Mouse (Mus musculus): ENCODE data around the gene Gper1. TPM values are rescaled to one million over a fixed set of nuclear protein-coding genes. Genes with fewer than 3 reads are reported as not detected.

Gper1 gene
- polyA plus RNA-seq, 1 experiment, result 6.8 TPM

DNA sequence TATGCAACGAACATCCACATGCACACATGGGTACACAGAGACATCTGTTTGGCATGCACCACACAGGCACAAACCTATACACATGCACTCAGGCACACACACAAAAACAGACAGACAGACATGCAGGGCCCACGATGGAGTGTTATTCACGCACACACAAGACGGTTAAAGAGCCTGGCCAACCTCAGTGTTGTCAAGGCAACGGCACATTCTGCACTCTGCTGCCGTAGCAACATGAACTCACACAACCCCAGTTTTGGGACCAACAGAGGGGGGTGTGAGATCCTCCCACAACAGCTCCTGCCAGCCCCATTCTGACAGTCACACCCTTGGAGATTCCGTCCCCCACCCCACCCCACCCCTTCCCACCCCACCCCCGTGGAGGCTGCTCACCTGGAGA, 12.0 kb downstream of the Gper1 start:
- TF ChIP-seq POLR2A (IDR thresholded peaks at IDR 0.05; ENCODE audit: borderline replicate concordance, extremely low read depth, insufficient read depth, insufficient read length, poor library complexity, severe bottlenecking), result no peak
- TF ChIP-seq CTCF (IDR thresholded peaks at IDR 0.05; ENCODE audit: borderline replicate concordance, extremely low read depth, insufficient read depth, insufficient read length), result no peak
- DNase-seq (ENCODE audit: low read depth), result peak; percentile 91

DNA sequence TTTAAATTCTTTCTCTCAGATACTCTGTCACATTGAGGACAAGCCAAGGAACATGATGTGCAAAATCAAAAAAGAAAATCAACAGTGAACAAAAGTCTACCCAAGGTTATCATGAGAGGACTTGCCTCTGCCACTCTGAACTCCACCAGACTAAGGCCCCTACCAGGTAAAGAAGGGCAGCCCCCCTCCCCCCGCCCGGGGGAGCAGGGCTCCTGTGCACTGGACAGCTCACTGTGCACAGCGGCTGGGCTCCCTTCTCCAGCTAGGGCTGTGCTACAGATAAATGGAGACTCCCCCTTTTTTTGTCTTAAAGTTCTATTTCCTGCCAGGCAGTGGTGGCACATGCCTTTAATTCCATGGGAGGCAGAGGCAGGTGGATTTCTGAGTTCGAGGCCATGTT, 14.8 kb downstream of the Gper1 start:
- no peak for DNase-seq (ENCODE audit: low read depth)
- no peak for TF ChIP-seq CTCF (IDR thresholded peaks at IDR 0.05; ENCODE audit: borderline replicate concordance, extremely low read depth, insufficient read depth, insufficient read length)
- TF ChIP-seq POLR2A (IDR thresholded peaks at IDR 0.05; ENCODE audit: borderline replicate concordance, extremely low read depth, insufficient read depth, insufficient read length, poor library complexity, severe bottlenecking), result no peak

DNA sequence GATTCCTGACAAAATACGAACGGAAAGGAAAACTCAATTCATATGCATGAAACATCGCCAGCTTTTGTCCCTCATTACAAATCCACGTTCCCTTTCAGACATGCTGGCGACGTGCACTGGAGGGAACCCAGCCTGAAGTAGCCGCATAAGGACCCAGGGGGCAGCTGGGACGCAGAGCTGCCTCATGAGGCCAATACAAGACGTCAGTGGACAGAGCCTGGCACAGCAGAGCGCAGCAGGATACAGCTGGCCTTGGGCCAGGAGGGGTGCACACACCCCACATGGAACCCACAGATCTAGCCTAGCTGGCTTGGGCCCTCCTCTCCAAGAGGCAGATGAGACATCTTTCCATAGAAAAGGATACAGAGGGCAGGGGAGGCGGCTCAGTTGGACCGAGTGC, 15.5 kb downstream of the Gper1 start:
- TF ChIP-seq POLR2A (IDR thresholded peaks at IDR 0.05; ENCODE audit: borderline replicate concordance, extremely low read depth, insufficient read depth, insufficient read length, poor library complexity, severe bottlenecking) (no peak), CTCF (IDR thresholded peaks at IDR 0.05; ENCODE audit: borderline replicate concordance, extremely low read depth, insufficient read depth, insufficient read length) (no peak)
- peak; percentile 63 for DNase-seq (ENCODE audit: low read depth)

- peak; percentile 55 for DNase-seq (ENCODE audit: low read depth)
- TF ChIP-seq POLR2A (IDR thresholded peaks at IDR 0.05; ENCODE audit: borderline replicate concordance, extremely low read depth, insufficient read depth, insufficient read length, poor library complexity, severe bottlenecking) (no peak), CTCF (IDR thresholded peaks at IDR 0.05; ENCODE audit: borderline replicate concordance, extremely low read depth, insufficient read depth, insufficient read length) (no peak)
Measured at GRCm38 (mm10) chr5:139440451-139440850, 17.5 kb downstream of the Gper1 start.

GRCm38 (mm10) chr5:139440926-139441725, 18.2 kb downstream of the Gper1 start:
- no peak for DNase-seq (ENCODE audit: low read depth)
- no peak for TF ChIP-seq POLR2A (IDR thresholded peaks at IDR 0.05; ENCODE audit: borderline replicate concordance, extremely low read depth, insufficient read depth, insufficient read length, poor library complexity, severe bottlenecking)
- no peak for TF ChIP-seq CTCF (IDR thresholded peaks at IDR 0.05; ENCODE audit: borderline replicate concordance, extremely low read depth, insufficient read depth, insufficient read length)

GRCm38 (mm10) chr5:139441726-139442018, 18.7 kb downstream of the Gper1 start:
- no peak for DNase-seq (ENCODE audit: low read depth)
- TF ChIP-seq POLR2A (IDR thresholded peaks at IDR 0.05; ENCODE audit: borderline replicate concordance, extremely low read depth, insufficient read depth, insufficient read length, poor library complexity, severe bottlenecking) (no peak), CTCF (IDR thresholded peaks at IDR 0.05; ENCODE audit: borderline replicate concordance, extremely low read depth, insufficient read depth, insufficient read length) (no peak)

DNA sequence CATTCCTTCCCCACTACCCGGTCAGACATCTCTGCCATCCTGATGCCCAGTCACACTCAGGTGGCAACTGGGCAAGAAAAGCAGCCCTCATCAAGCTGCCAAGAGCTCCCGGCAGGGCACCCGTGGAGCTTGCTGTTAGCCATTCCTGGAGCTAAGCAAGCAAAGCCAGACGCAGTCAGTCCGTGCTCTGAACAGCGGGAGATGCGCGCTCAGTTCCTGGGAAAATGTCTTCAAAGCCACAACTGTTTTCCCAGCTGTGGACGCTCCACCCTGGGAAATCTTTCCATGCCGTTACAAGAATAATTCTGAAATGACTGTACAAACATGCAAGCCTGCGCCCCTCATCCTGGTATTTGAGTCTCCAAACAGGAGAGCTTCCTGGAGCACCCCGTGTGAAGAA, 19.5 kb downstream of the Gper1 start:
- no peak for TF ChIP-seq CTCF (IDR thresholded peaks at IDR 0.05; ENCODE audit: borderline replicate concordance, extremely low read depth, insufficient read depth, insufficient read length)
- no peak for TF ChIP-seq POLR2A (IDR thresholded peaks at IDR 0.05; ENCODE audit: borderline replicate concordance, extremely low read depth, insufficient read depth, insufficient read length, poor library complexity, severe bottlenecking)
- peak; percentile 50 for DNase-seq (ENCODE audit: low read depth)

- TF ChIP-seq CTCF (IDR thresholded peaks at IDR 0.05; ENCODE audit: borderline replicate concordance, extremely low read depth, insufficient read depth, insufficient read length) (no peak), POLR2A (IDR thresholded peaks at IDR 0.05; ENCODE audit: borderline replicate concordance, extremely low read depth, insufficient read depth, insufficient read length, poor library complexity, severe bottlenecking) (no peak)
Measured at GRCm38 (mm10) chr5:139442962-139443361, 20.0 kb downstream of the Gper1 start.

GRCm38 (mm10) chr5:139445258-139445657, 22.3 kb downstream of the Gper1 start:
- DNase-seq (ENCODE audit: low read depth), result no peak
- TF ChIP-seq CTCF (IDR thresholded peaks at IDR 0.05; ENCODE audit: borderline replicate concordance, extremely low read depth, insufficient read depth, insufficient read length) (peak; percentile 25; the same call in 1 of the 2 replicates), POLR2A (IDR thresholded peaks at IDR 0.05; ENCODE audit: borderline replicate concordance, extremely low read depth, insufficient read depth, insufficient read length, poor library complexity, severe bottlenecking) (no peak)

More at GRCm38 (mm10) chr5:139442962-139443361, 20.0 kb downstream of the Gper1 start:
- no peak for DNase-seq (ENCODE audit: low read depth)

GRCm38 (mm10) chr5:139448025-139448424, 25.1 kb downstream of the Gper1 start:
- DNase-seq (ENCODE audit: low read depth), result no peak
- TF ChIP-seq POLR2A (IDR thresholded peaks at IDR 0.05; ENCODE audit: borderline replicate concordance, extremely low read depth, insufficient read depth, insufficient read length, poor library complexity, severe bottlenecking) (no peak), CTCF (IDR thresholded peaks at IDR 0.05; ENCODE audit: borderline replicate concordance, extremely low read depth, insufficient read depth, insufficient read length) (no peak)

DNA sequence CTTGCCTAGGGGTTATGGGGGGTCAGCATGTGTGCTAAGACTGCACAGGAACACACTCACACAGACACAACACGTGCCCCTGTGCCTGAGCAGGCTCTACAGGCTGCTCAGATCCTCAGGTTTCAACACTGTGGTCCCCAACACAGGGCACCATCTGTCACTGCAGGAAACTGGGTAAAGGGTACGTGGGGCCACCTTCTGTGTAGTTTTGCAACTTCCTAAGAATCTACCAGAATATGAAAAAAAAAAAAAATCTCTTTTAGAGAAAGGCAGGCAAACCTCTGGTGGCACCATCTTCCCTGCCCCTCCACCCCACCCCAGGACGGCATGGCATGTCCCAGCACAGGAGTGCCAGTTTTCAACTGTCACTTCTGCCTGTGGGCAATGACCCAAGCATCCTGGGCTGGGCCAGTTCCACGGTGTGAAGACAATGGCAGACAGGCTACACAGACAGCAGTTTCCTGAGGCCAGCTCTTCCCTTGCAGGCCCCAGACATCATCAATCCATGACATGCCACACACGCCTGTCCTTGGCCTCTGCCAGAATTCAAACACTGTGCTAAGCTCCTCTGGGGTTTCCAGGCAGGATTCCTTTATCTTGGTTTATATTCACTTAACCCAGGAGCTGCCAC, 26.3 kb downstream of the Gper1 start:
- peak; percentile 42 for DNase-seq (ENCODE audit: low read depth)
- no peak for TF ChIP-seq POLR2A (IDR thresholded peaks at IDR 0.05; ENCODE audit: borderline replicate concordance, extremely low read depth, insufficient read depth, insufficient read length, poor library complexity, severe bottlenecking)
- no peak for TF ChIP-seq CTCF (IDR thresholded peaks at IDR 0.05; ENCODE audit: borderline replicate concordance, extremely low read depth, insufficient read depth, insufficient read length)

DNA sequence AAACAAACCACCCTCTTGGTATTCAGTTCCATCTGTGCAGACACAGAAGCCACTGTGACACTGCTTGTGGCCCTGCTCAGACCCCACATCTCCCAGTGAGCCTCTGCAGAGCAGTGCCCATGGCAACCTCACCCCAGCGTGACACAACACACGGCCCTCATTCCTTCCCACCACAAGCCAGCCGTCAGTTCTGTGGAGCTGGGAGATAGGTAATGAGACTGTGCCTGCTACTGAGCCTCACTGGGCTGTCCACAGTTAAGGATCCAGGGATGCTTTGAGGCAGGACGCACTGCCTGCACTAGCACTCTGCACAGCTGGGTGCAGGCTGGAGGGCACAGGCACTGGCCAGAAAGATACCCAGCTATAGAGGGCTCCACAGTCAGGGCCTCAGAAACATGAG, 27.0 kb downstream of the Gper1 start:
- peak; percentile 38 for DNase-seq (ENCODE audit: low read depth)
- no peak for TF ChIP-seq CTCF (IDR thresholded peaks at IDR 0.05; ENCODE audit: borderline replicate concordance, extremely low read depth, insufficient read depth, insufficient read length)
- no peak for TF ChIP-seq POLR2A (IDR thresholded peaks at IDR 0.05; ENCODE audit: borderline replicate concordance, extremely low read depth, insufficient read depth, insufficient read length, poor library complexity, severe bottlenecking)
